Mouse (Mus musculus) brain, adult 2 months (tissue): Measurements from ENCODE around the gene Mdm2.

Experiments
- DNase-seq: peaks from one replicate; pipeline ENCODE4 v3.0.0; 2011; ENCODE audit warnings: low read depth, low spot score

Mdm2 gene

DNA sequence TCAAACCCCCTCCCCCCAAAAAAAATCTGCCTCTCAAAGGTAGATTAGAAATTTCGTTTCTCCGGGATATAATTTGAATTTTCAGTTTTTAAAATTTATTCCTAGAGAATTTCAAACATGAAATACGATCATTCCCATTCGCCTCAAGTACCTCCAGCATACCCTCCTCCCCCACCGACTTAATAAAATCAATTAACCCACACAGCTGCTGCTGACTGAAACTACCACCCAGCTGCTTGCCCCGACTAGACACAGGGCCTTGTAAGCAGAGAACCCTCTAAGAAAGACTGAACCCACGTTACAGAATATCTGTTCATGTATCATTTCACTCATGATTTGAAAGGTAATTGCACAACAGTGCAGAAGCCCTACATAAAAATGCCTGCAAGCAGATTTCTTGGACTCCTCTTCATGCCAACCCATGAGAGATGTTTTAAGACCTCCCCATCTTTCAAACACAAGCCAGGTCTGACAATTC lies 65.0 kb downstream of the Mdm2 start:
- DNase-seq = no peak

DNA sequence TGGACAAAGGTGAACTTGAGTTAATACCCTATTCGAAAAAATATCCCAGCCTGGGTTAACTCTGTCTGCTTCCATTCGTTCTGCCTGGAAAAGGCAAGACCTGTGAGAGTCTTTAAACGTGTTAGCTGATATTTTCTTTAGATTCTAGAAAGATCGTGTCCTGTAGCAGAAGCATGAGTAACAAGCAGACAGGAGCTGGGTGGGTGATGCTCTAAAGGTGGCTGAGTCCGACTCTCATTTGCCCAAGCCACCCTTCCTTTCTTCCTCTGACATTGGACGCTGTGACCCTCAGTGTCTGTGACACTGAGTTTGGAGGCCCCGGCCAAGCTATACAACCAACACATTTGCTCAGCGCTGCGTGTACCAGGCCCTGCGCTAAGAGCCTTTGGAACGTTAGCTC lies 65.7 kb downstream of the Mdm2 start:
- no peak for DNase-seq

DNA sequence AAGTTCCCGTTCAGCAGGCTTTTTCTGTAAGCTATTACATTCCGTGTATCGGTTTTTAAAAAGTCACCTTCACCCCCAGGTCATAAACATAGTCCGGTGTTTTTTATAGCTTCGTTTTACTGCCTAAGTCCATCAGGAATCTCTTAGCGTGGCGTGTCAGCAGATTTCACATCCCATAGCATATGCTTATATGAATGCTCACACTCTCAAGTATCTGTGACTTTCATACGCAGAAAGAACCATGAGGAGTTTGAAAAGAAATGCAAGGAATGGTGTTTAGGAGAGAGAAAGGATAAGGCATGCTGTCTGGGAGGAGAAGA lies 66.2 kb downstream of the Mdm2 start:
- DNase-seq = no peak

DNA sequence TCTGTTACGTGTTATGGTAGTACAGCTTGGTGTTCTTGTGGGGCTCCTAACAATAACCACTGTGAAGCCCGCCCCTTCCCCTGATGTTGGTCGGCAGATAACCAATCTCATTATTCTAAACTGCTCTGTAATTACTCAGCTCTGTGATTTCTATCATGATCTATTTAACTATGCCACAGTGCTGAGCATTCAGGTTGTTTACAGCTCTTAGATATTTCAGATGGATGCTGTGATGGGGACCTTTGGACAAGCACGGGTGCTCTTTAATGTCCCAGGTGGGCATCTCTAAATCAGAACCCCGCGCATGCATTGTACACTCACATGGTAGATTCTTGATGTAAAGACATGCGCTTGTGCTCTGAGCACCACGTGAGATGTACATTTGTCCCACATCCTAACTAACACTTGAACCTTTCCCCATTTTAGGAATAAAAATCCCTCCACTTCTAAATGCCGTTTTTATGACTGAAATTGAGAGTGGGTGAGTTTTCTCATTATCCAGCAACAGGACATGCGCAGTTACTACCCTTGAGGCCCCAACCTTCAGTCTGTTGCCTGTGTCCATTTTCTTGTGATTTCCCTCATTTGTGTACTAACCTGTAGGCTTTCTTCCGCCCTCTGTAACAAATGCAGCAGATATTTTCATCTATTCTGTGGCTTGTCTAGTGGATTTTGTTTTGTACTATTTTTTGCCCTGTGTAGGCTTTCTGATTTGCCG lies 66.7 kb downstream of the Mdm2 start:
- no peak for DNase-seq

DNA sequence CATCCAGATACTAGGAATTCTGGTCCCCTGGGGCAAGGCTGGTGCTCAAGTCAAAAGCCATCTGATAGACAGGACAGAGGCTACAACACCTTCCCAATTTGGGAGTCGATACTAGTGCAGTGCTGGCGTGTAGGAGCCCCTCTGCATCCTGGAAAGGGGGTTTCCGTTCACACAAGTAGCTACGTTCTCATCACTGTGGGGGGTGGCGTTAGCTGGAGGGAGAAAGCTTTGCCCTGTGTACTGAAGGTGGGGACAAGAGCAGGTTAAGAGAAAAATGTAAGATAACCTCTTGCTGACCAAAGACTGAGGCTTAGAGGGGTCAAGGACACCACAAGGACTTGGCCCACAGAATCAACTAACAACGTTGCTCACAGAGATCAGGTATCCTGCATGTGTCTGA lies 67.3 kb downstream of the Mdm2 start:
- no peak for DNase-seq

DNA sequence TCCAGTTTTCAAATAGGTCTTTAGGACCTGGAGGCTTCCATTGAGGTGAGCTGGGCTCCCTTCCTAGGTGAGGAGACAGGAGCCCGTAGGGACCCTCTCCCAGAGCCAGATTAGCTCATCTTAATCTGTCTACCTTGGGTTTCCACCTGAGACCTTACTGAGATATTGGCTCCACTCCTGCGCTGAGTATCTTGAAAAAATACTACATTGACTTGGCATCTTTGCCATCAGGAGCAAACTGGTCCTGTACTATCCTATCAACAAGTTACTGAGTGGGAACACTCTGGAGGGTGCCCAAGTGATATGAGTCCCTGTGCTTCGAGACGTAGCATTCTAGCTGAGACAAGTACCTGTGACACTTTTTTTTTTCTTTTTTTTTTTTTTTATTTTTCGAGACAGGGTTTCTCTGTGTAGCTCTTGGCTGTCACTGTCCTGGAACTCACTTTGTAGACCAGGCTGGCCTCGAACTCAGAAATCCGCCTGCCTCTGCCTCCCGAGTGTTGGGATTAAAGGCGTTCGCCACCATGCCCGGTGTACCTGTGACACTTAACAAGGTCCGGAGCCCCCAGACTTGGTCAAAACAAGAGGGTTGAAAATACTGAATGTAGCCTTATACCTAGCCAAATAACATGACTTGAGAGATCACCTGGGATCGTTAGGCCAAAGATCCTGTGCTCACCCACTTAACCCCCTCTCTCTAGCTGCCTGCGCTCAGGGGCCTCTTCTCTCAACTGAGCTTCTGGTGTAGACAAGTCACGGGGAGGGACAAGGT lies 67.9 kb downstream of the Mdm2 start:
- no peak for DNase-seq

DNA sequence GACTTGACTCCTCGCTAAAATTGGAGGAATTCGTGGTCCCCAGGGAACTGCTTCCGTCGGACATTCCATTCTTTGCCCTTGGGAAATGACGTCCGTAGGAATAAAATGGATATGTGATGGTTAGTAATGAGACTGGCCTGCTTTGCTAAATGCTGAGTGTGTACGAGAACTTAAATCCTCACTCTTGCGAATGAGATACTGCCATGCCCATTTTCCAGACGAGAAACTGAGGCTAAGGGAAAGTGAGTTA lies 68.4 kb downstream of the Mdm2 start:
- no peak for DNase-seq

DNA sequence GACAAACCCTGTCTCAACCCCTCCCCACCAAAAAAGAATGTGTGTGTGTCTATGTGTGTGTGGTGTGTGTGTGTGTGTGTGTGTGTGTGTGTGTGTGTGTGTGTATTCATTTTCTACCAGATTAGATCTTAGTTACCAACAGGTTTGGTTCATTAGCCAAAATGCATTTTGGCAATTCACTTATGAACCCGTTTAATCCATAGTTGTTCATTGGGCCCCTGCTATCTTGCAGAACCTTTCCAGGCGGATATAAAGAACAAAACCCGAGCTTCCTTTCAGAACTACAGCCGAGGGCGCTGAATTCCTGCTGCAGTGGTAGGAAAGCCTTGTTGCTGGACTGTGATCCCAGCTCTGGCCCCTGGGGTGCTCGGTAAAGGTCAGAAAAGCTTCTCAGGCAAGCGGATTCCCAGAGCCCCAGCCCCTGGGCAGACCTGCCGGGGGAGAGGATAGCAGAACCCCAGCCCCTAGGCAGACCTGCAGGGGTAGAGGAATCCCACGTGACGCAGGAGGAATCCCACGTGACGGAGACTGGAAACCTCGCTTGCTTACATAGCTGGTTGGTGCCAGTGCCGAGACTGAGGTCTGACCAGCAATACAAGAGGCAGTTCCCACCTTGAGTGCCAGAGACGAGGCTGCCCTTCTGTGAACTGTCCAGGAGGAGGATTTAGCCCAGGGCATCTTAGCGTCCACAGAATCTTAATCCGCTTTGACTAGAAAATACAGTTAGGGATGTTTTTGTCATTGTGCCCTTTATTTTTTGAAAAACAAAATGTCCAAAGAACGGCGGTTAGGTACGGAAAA lies 69.0 kb downstream of the Mdm2 start:
- no peak for DNase-seq

DNA sequence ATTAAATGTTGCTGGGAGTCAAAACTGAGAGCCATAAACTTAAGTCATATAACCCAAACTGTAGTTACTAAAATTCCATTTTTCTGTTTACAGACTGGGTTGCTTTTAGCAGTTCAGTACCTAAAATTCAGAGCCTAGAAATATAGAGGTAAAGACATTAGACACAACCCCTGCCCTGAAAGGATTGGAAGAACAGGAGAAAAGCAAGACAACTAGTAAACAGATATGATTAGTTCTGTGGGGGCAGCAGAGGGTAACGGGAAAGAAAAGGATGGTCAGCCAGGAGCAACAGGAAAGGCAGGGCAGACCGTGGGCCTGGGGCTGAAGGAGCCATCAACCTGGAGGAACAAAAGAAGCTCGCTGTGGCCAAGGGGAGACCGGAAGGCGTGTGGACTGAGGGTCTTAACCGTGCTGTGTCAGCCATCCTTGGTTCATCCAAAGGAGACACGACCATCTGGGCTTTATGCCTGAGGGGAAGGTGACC lies 69.9 kb downstream of the Mdm2 start:
- no peak for DNase-seq

DNA sequence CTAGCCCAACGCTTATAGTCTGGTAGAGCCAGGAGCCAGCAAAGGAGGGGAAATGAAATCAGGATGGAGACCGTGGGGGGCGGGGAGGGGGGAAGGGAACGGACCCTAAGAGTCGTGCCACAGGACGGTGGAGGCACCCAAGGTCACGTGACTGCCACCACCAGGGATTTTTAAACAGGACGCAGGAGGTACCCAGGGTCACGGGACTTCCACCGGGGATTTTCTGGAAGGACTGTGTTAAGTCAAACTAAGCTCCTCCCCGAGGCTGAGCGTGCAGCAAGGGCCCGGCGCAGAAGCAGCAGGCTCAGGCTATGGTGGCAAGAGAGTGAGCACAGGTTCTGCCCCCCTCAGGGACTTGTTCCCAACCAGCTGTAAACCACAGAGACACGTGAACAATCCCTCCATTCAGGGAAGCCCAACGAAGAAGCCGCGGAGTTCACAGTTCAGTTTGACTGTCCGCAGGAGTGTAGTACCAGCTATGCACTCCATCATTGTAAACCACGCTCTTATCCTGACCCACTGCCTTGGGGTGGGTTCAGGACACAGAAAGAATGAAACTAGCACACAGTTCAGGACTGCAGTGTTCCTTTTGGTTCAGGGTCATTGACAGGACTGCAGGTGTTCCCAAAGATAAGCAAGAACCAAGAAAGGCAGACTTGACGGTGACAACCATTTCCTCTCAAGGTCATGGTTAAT lies 70.5 kb downstream of the Mdm2 start:
- DNase-seq = no peak

DNA sequence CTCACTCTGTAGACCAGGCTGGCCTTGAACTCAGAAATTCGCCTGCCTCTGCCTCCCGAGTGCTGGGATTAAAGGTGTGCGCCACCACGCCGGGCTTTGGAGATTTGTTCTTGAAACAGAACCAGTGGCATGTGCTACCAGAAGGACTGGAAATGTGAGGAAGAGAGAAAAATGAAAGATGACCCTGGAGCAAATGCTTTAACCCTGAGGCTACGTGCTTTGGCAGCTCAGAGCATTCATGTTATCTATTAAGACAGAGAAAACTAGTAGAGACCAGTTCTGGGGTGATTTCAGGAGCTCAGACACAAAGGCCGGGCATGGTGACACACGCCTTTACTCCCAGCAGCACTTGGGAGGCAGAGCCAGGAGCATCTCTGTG lies 71.3 kb downstream of the Mdm2 start:
- DNase-seq = no peak
